7 mouse cellular contexts compared by ENCODE assay signal in genomic region chr8:109778280-109778977, GRCm38 (mm10). TPM values are rescaled to one million over a fixed set of nuclear protein-coding genes. Genes with fewer than 3 reads are reported as not detected.
DNase-seq lines count a peak whose midpoint lies in the region; ATAC-seq lines count a peak whose summit lies in the region.

TSS of gene Ap1g1 (plus strand) at chr8:109778554.

- H3K4me2 ChIP-seq in embryonic facial prominence, embryonic 12.5 days (replicated peaks) = peak within 1 kb of the TSS; percentile 68
- peak within 1 kb of the TSS; percentile 77 for H3K4me2 ChIP-seq in limb, embryonic 11.5 days (ENCODE audit: low read depth, severe bottlenecking)
- peak within 1 kb of the TSS; percentile 94 for H3K4me2 ChIP-seq in midbrain, embryonic 14.5 days (ENCODE audit: low read length)

- peak within 1 kb of the TSS; percentile 96 for H3K4me3 ChIP-seq in embryonic facial prominence, embryonic 12.5 days
- peak within 1 kb of the TSS; percentile 91 for H3K4me3 ChIP-seq in limb, embryonic 11.5 days (ENCODE audit: low read depth, low read length)
- H3K4me3 ChIP-seq in midbrain, embryonic 14.5 days (replicated peaks; ENCODE audit: low read depth, low read length) = peak within 1 kb of the TSS; percentile 97

- H3K9me3 ChIP-seq in embryonic facial prominence, embryonic 12.5 days = no peaks in the 10 kb centered on the region
- no peaks in the 10 kb centered on the region for H3K9me3 ChIP-seq in limb, embryonic 11.5 days (ENCODE audit: control insufficient read depth, low read length)
- H3K9me3 ChIP-seq in midbrain, embryonic 14.5 days (ENCODE audit: control insufficient read depth, low read length) = no peaks in the 10 kb centered on the region

- peak within 1 kb of the TSS; percentile 99 for H3K27ac ChIP-seq in embryonic facial prominence, embryonic 12.5 days
- peak within 1 kb of the TSS; percentile 95 for H3K27ac ChIP-seq in limb, embryonic 11.5 days (replicated peaks; ENCODE audit: low read depth, low read length)
- peak within 1 kb of the TSS; percentile 99 for H3K27ac ChIP-seq in midbrain, embryonic 14.5 days (replicated peaks; ENCODE audit: low read depth, low read length)

- under 1% methylated on average over 64 of the region's 64 CpGs for WGBS in embryonic facial prominence, embryonic 12.5 days
- under 1% methylated on average over 54 of the region's 64 CpGs for WGBS in limb, embryonic 11.5 days
- under 1% methylated on average over 64 of the region's 64 CpGs for WGBS in midbrain, embryonic 14.5 days

- peaks cover 11% of the 10 kb centered on the region for H3K4me1 ChIP-seq in embryonic facial prominence, embryonic 12.5 days
- peaks cover 7% of the 10 kb centered on the region; the same call in 1 of the 2 replicates for H3K4me1 ChIP-seq in limb, embryonic 11.5 days (ENCODE audit: control insufficient read depth, insufficient read depth, low read length)
- peaks cover 17% of the 10 kb centered on the region for H3K4me1 ChIP-seq in midbrain, embryonic 14.5 days (ENCODE audit: control insufficient read depth, insufficient read depth, low read length)

- H3K36me3 ChIP-seq in embryonic facial prominence, embryonic 12.5 days = no peaks in the 10 kb centered on the region
- H3K36me3 ChIP-seq in limb, embryonic 11.5 days (ENCODE audit: control insufficient read depth, insufficient read depth, low read length) = no peaks in the 10 kb centered on the region
- no peaks in the 10 kb centered on the region for H3K36me3 ChIP-seq in midbrain, embryonic 14.5 days (ENCODE audit: control insufficient read depth, insufficient read depth, low read length)

- ATAC-seq in embryonic facial prominence, embryonic 12.5 days (ENCODE audit: insufficient number of reproducible peaks, insufficient read depth, low FRiP score, low TSS enrichment) = peak; percentile 98
- peak; percentile 99 for ATAC-seq in limb, embryonic 11.5 days (ENCODE audit: insufficient number of reproducible peaks, low FRiP score, low TSS enrichment, low read depth)
- ATAC-seq in midbrain, embryonic 14.5 days (ENCODE audit: low FRiP score, low TSS enrichment) = peak; percentile 100

- no peaks in the 10 kb centered on the region for H3K27me3 ChIP-seq in embryonic facial prominence, embryonic 12.5 days
- no peaks in the 10 kb centered on the region for H3K27me3 ChIP-seq in limb, embryonic 11.5 days (ENCODE audit: control insufficient read depth, insufficient read depth, low read length)
- no peaks in the 10 kb centered on the region; the same call in 1 of the 2 replicates for H3K27me3 ChIP-seq in midbrain, embryonic 14.5 days (ENCODE audit: control insufficient read depth, insufficient read depth, low read length)

- H3K9ac ChIP-seq in embryonic facial prominence, embryonic 12.5 days = peak within 1 kb of the TSS; percentile 95
- peak within 1 kb of the TSS; percentile 93 for H3K9ac ChIP-seq in limb, embryonic 11.5 days (ENCODE audit: low read length)
- H3K9ac ChIP-seq in midbrain, embryonic 14.5 days (replicated peaks; ENCODE audit: low read length) = peak within 1 kb of the TSS; percentile 91

- DNase-seq in adrenal gland, postnatal 25 days = peak; percentile 95
- DNase-seq in heart, adult 11 months = peak; percentile 100
- peak; percentile 96 for DNase-seq in kidney, adult 18-20 months
- DNase-seq in limb, embryonic 11.5 days (ENCODE audit: low spot score) = peak; percentile 99
- peak; percentile 99 for DNase-seq in midbrain, embryonic 14.5 days
- DNase-seq in spleen, adult 18-20 months = peak; percentile 94 to 95

RNA-seq across cellular contexts. Expression of gene Ap1g1, which starts in this region (rescaled TPM):
- 91.7 and 93.1 TPM in 2 replicates for total RNA-seq in adrenal gland, postnatal 25 days (2021)
- 52.9 and 54.4 TPM in 2 replicates for polyA plus RNA-seq in embryonic facial prominence, embryonic 12.5 days (2016; fragmentation: Nextera tagmentation; extraction: Ambion mirVana)
- polyA plus RNA-seq in limb, embryonic 11.5 days (2014; fragmentation: Nextera tagmentation; extraction: Ambion mirVana) = 34.9 and 47.2 TPM in 2 replicates
- 33.9 and 43.4 TPM in 2 replicates for polyA plus RNA-seq in midbrain, embryonic 14.5 days (2014; fragmentation: Nextera tagmentation; extraction: Ambion mirVana)

Comparison
In these comparisons a context has a peak if more than half of its experiments do, and no peak if none do; other contexts are left out.
1. Peak in every context shown above with its lines: DNase-seq, ATAC-seq, H3K4me3 ChIP-seq and H3K27ac ChIP-seq.